Mouse (Mus musculus): ENCODE results near the gene Cdca3.

The Cdca3 gene

GRCm38 (mm10) chr6:124809052-124809774, 20.1 kb upstream of the Cdca3 start:
- 1% methylated on average over 35 of the region's 35 CpGs for WGBS

- 51% methylated on average over 14 of the region's 14 CpGs for WGBS
Measured at GRCm38 (mm10) chr6:124809775-124810538, 19.4 kb upstream of the Cdca3 start.

GRCm38 (mm10) chr6:124810566-124811402, 18.6 kb upstream of the Cdca3 start:
- WGBS, result 74% methylated on average over 11 of the region's 11 CpGs

- WGBS, result 56% methylated on average over 4 of the region's 4 CpGs
Measured at GRCm38 (mm10) chr6:124811403-124811665, 18.0 kb upstream of the Cdca3 start.

GRCm38 (mm10) chr6:124811701-124812560, 17.4 kb upstream of the Cdca3 start:
- WGBS, result 79% methylated on average over 24 of the region's 24 CpGs

- WGBS, result 17% methylated on average over 9 of the region's 9 CpGs
Measured at GRCm38 (mm10) chr6:124812848-124813247, 16.5 kb upstream of the Cdca3 start.

GRCm38 (mm10) chr6:124813496-124813895, 15.9 kb upstream of the Cdca3 start:
- WGBS, result under 1% methylated on average over 18 of the region's 18 CpGs

GRCm38 (mm10) chr6:124813933-124814332, 15.4 kb upstream of the Cdca3 start, which contains the start of gene Tpi1:
Gene Tpi1 (minus strand): TSS chr6:124814296.
- WGBS, result under 1% methylated on average over 22 of the region's 22 CpGs

GRCm38 (mm10) chr6:124814448-124814847, 14.9 kb upstream of the Cdca3 start:
- WGBS, result 26% methylated on average over 8 of the region's 8 CpGs

GRCm38 (mm10) chr6:124814858-124815774, 14.2 kb upstream of the Cdca3 start:
- WGBS, result 66% methylated on average over 9 of the region's 9 CpGs

- WGBS, result 92% methylated on average over 4 of the region's 4 CpGs
Measured at GRCm38 (mm10) chr6:124816611-124817010, 12.7 kb upstream of the Cdca3 start.

GRCm38 (mm10) chr6:124817125-124817524, 12.2 kb upstream of the Cdca3 start:
- 95% methylated on average over 11 of the region's 11 CpGs for WGBS

GRCm38 (mm10) chr6:124817563-124817962, 11.8 kb upstream of the Cdca3 start:
- WGBS, result 81% methylated on average over 8 of the region's 8 CpGs

GRCm38 (mm10) chr6:124817971-124818370, 11.4 kb upstream of the Cdca3 start:
- 51% methylated on average over 8 of the region's 8 CpGs for WGBS

GRCm38 (mm10) chr6:124820891-124821290, 8.5 kb upstream of the Cdca3 start:
- 94% methylated on average over 5 of the region's 5 CpGs for WGBS

- 94% methylated on average over 4 of the region's 4 CpGs for WGBS
Measured at GRCm38 (mm10) chr6:124822049-124822448, 7.3 kb upstream of the Cdca3 start.

- 16% methylated on average over 10 of the region's 10 CpGs for WGBS
Measured at GRCm38 (mm10) chr6:124828101-124828592, 1.2 kb upstream of the Cdca3 start.

- WGBS, result under 1% methylated on average over 38 of the region's 38 CpGs
Measured at GRCm38 (mm10) chr6:124829799-124830700, 703 bp downstream of the Cdca3 start.

GRCm38 (mm10) chr6:124831199-124831598, 1.9 kb downstream of the Cdca3 start:
- WGBS, result 97% methylated on average over 4 of the region's 4 CpGs

All from cerebral cortex, adult 2 months (tissue).